Mouse (Mus musculus) limb, embryonic 14.5 days (tissue): ENCODE results near the gene Ddx43. TPM values are rescaled to one million over a fixed set of nuclear protein-coding genes. Genes with fewer than 3 reads are reported as not detected.

Source experiments
- ATAC-seq: fragments of 200-750 bp; cut with Nextera tagmentation; 2 replicates; pipeline ENCODE4 v1.8.0; 2017; ENCODE audit warnings: low read depth, moderate number of reproducible peaks, moderate TSS enrichment; ENCODE audit not compliant: low FRiP score
- DNase-seq: peaks from one replicate; pipeline ENCODE4 v3.0.0-alpha.2; 2015; ENCODE audit warnings: low spot score
- H3K27ac ChIP-seq: fragments of 300-500 bp; sonication (generic); replicated peaks from 2 replicates; pipeline ENCODE4 v1.5.1; 2014; ENCODE audit warnings: low read depth, mild to moderate bottlenecking, low read length, moderate library complexity, mixed read lengths
- H3K27me3 ChIP-seq: fragments of 300-500 bp; sonication (generic); 2 replicates; pipeline ENCODE4 v1.6.1; 2014; ENCODE audit warnings: low read length, mixed read lengths; ENCODE audit not compliant: control insufficient read depth, insufficient read depth
- H3K36me3 ChIP-seq: fragments of 300-500 bp; sonication (generic); 2 replicates; pipeline ENCODE4 v1.6.1; 2014; ENCODE audit warnings: mild to moderate bottlenecking, low read length, moderate library complexity, mixed read lengths; ENCODE audit not compliant: control insufficient read depth, insufficient read depth
- H3K4me1 ChIP-seq: fragments of 300-500 bp; sonication (generic); 2 replicates; pipeline ENCODE4 v1.6.1; 2014; ENCODE audit warnings: antibody characterized with exemption, low read length, mixed read lengths; ENCODE audit not compliant: control insufficient read depth, insufficient read depth
- H3K4me2 ChIP-seq: fragments of 300-500 bp; sonication (generic); replicated peaks from 2 replicates; pipeline ENCODE4 v1.6.1; 2014; ENCODE audit warnings: low read depth, mild to moderate bottlenecking, low read length, moderate library complexity; ENCODE audit not compliant: severe bottlenecking
- H3K4me3 ChIP-seq: fragments of 300-500 bp; sonication (generic); replicated peaks from 2 replicates; pipeline ENCODE4 v1.5.1; 2014; ENCODE audit warnings: low read length
- H3K9ac ChIP-seq: fragments of 300-500 bp; sonication (generic); 2 replicates; pipeline ENCODE4 v1.6.1; 2014; ENCODE audit warnings: mild to moderate bottlenecking, low read depth, low read length, moderate library complexity; ENCODE audit not compliant: severe bottlenecking
- H3K9me3 ChIP-seq: fragments of 300-500 bp; sonication (generic); 2 replicates; pipeline ENCODE4 v1.6.1; 2016; ENCODE audit warnings: low read length; ENCODE audit not compliant: control insufficient read depth
- POLR2A ChIP-seq: fragments of 200-500 bp; IDR thresholded peaks from 2 replicates; pipeline ENCODE4 v1.8.0; 2012; ENCODE audit warnings: inconsistent platforms, mild to moderate bottlenecking, moderate library complexity, borderline replicate concordance; ENCODE audit not compliant: insufficient read depth, insufficient read length; ENCODE audit errors: extremely low read depth
- WGBS: fragments of 180-500 bp; shearing (Covaris S2); extraction: QIAGEN DNeasy Blood & Tissue Kit; methylation state at CpG from one replicate; pipeline ENCODE4 v1.1.7; 2014; 5-methylcytosine and 5-hydroxymethylcytosine counted together
- polyA plus RNA-seq, 2 experiments: library from polyadenylated mRNA; depleted of rRNA in 1 of 2; stranded (reverse) in 1 of 2; unstranded in 1 of 2; fragments of >200 nt; fragmentation: Nextera tagmentation in 1 of 2; extraction: Ambion mirVana in 1 of 2; gene quantifications; 2 replicates each; pipeline versions ENCODE4 v1.2.1 to v1.2.3; 2012 to 2014

Gene Ddx43
- polyA plus RNA-seq, 2 experiments = 0.26 to 1.0 TPM

DNA sequence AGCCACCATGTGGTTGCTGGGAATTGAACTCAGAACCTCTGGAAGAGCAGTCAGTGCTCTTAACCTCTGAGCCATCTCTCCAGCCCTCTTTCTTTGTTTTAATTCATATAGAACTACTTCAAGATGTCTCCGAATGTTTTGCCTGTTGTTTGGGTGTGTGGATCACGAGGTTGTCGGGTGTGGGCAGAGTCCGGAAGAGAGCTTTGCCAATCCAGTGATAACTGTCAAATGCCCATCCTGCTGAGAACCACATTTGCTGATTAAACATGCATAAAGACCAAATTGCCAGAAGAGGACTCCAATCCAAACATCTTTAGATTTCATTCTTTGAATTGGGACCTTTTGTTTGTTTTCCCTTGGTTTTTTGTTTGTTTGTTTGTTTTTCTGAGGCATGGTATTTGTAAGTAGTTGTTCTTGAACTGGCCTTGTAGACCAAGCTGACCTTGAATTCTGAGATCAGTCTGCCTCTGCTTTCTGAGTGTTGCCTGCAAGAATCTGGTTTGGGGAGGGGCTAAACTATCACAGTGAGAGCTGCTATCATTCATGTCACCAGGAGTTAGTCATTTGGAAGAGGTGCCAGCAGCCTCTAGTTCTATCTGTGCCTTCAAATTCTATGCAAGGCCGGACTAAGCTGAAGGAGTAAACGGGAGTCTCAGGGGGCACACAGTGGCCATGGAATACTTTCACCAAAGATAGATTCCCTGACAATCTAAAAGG, 43.9 kb upstream of the Ddx43 start:
- no peak overlapping the region for H3K9ac ChIP-seq
- H3K4me3 ChIP-seq = no peak overlapping the region
- no peak overlapping the region for H3K4me2 ChIP-seq
- no peaks in the 10 kb centered on the region for H3K36me3 ChIP-seq
- no peak overlapping the region for H3K27ac ChIP-seq
- no peaks in the 10 kb centered on the region for H3K4me1 ChIP-seq
- DNase-seq (no peak), ATAC-seq (no peak)
- no peak for TF ChIP-seq POLR2A
- no peaks in the 10 kb centered on the region for H3K27me3 ChIP-seq
- 82% methylated on average over 6 of the region's 6 CpGs for WGBS
- no peaks in the 10 kb centered on the region for H3K9me3 ChIP-seq

- no peak for DNase-seq
- H3K4me2 ChIP-seq = no peak overlapping the region
- H3K27me3 ChIP-seq = no peaks in the 10 kb centered on the region
- no peak overlapping the region for H3K27ac ChIP-seq
- no peaks in the 10 kb centered on the region for H3K36me3 ChIP-seq
- H3K4me3 ChIP-seq = no peak overlapping the region
- 75% methylated on average over 11 of the region's 11 CpGs for WGBS
- ATAC-seq = no peak
- H3K4me1 ChIP-seq = no peaks in the 10 kb centered on the region
- H3K9ac ChIP-seq = no peak overlapping the region
- TF ChIP-seq POLR2A = no peak
- H3K9me3 ChIP-seq = no peaks in the 10 kb centered on the region
Observed at GRCm38 (mm10) chr9:78354665-78355578, 40.7 kb upstream of the Ddx43 start.

- TF ChIP-seq POLR2A = no peak
Observed at GRCm38 (mm10) chr9:78355611-78356010, 40.0 kb upstream of the Ddx43 start, which contains the start of gene Gsta2. Gene Gsta2 (minus strand): TSS chr9:78355788.

GRCm38 (mm10) chr9:78358053-78358452, 37.5 kb upstream of the Ddx43 start:
- Histone ChIP-seq H3K4me1 (no peaks in the 10 kb centered on the region), H3K27ac (no peak overlapping the region)

More at GRCm38 (mm10) chr9:78355611-78356010, 40.0 kb upstream of the Ddx43 start, which contains the start of gene Gsta2:
- H3K4me3 ChIP-seq = no peak within 1 kb of the TSS
- no peak within 1 kb of the TSS for H3K27ac ChIP-seq
- no peak within 1 kb of the TSS for H3K9ac ChIP-seq
- H3K4me1 ChIP-seq = no peaks in the 10 kb centered on the region
- ATAC-seq (no peak), DNase-seq (no peak)
- no peak within 1 kb of the TSS for H3K4me2 ChIP-seq
- H3K9me3 ChIP-seq = no peaks in the 10 kb centered on the region
- H3K27me3 ChIP-seq = no peaks in the 10 kb centered on the region
- no peaks in the 10 kb centered on the region for H3K36me3 ChIP-seq
- WGBS = 86% methylated on average over 8 of the region's 8 CpGs

DNA sequence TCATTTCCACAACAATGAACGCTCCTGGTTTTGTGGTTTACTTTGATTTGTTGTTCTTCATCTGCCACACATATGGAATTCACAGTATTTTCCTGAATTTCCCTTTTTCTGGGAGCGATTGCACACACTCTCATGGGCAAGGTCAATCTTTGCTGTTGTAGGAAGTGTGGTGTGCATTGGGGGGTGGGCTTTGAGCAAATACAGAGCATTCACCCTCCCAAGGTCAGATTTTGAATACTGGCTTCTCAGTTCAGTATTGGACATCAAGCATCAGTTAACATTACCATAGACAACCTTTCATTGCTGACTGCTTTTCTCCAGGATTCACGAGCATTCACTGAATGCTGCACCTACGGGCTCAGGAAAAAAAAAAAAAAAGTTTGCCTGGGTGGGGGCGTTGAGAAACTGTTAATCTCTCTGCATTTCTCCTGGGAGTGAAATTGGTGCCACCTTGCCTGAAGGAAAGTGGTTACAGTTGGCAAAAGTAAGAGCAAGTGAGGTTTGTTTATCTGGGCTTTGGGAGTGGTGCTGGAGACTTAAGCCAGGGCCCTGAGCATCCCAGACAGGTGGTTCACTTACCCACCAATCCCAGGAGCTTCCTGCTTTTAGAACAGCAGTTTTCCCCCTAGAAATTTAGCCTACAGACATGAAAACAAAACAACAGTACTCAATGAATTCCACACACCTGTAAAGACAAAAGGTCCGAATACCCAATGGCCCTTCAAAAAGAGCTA, 35.7 kb upstream of the Ddx43 start:
- Histone ChIP-seq H3K9me3 (no peaks in the 10 kb centered on the region), H3K4me2 (no peak overlapping the region), H3K4me1 (no peaks in the 10 kb centered on the region), H3K36me3 (no peaks in the 10 kb centered on the region), H3K4me3 (no peak overlapping the region), H3K27me3 (no peaks in the 10 kb centered on the region), H3K9ac (no peak overlapping the region), H3K27ac (no peak overlapping the region)
- no peak for ATAC-seq
- 76% methylated on average over 6 of the region's 6 CpGs for WGBS
- no peak for TF ChIP-seq POLR2A
- DNase-seq = no peak

More at GRCm38 (mm10) chr9:78358053-78358452, 37.5 kb upstream of the Ddx43 start:
- no peak for ATAC-seq
- TF ChIP-seq POLR2A = no peak
- Histone ChIP-seq H3K4me3 (no peak overlapping the region), H3K27me3 (no peaks in the 10 kb centered on the region), H3K9ac (no peak overlapping the region), H3K36me3 (no peaks in the 10 kb centered on the region), H3K4me2 (no peak overlapping the region), H3K9me3 (no peaks in the 10 kb centered on the region)
- peak; percentile 82 for DNase-seq
- 14% methylated on average over 9 of the region's 9 CpGs for WGBS
